Mouse (Mus musculus) small intestine, adult 2 months (tissue): ENCODE measurements around the gene Chad.

ENCODE experiments used
- CTCF ChIP-seq: fragments of 200-500 bp; IDR thresholded peaks from 2 replicates; pipeline ENCODE4 v1.5.1; 2012; ENCODE audit warnings: low read depth, mild to moderate bottlenecking, control low read depth, inconsistent platforms, low read length, moderate library complexity, mixed read lengths; ENCODE audit not compliant: insufficient replicate concordance, insufficient read length; ENCODE audit errors: extremely low read depth
- POLR2A ChIP-seq: fragments of 200-500 bp; IDR thresholded peaks from 2 replicates; pipeline ENCODE4 v1.6.1; 2012; ENCODE audit warnings: low read depth, mild to moderate bottlenecking, control low read depth, inconsistent platforms, low read length, moderate library complexity

DNA sequence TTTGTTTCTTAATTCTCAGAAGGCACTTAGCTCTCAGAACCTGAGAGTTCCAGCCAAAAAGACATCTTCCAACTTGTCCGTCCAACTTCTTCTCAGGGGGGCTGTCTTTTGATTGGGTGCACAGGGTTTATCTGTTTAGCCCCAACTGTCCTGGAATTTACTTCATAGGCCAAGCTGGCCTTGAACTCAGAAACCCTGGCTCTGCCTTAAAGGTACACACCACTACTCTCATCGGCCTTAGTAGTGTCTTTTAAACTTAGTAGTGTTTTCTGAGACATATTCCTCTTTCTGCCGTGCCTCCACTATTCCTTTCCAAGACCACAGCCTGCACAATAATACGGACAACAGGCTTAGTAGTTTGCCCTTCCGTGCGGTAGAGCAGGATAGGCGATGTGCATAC lies 35.6 kb downstream of the Chad start:
- no peak for TF ChIP-seq CTCF
- TF ChIP-seq POLR2A = no peak
